Mouse (Mus musculus) MEL (cell line): Measurements from ENCODE around the gene Runx1. TPM values are rescaled to one million over a fixed set of nuclear protein-coding genes. Genes with fewer than 3 reads are reported as not detected.
A peak's percentile ranks its signal among the peaks of the same experiment; 100 is the strongest.

Experiments used
- DNase-seq: peaks from one replicate; pipeline ENCODE4 v3.0.0; 2011; ENCODE audit warnings: low read depth, low spot score
- H3K27ac ChIP-seq: 2 replicates; pipeline ENCODE4 v1.5.1; 2012; ENCODE audit warnings: low read depth, mild to moderate bottlenecking, control low read depth, low read length, moderate library complexity; ENCODE audit not compliant: control insufficient read depth
- H3K27me3 ChIP-seq, 2 experiments: fragments of 150-350 bp in 1 of 2; sonication (generic) in 1 of 2; 2 replicates each; pipeline ENCODE4 v1.6.1; 2012; ENCODE audit warnings: low read length in 2 of 2, mild to moderate bottlenecking in 2 of 2, improper control_type of control experiment in 1 of 2, moderate library complexity in 1 of 2; ENCODE audit not compliant: insufficient read depth in 2 of 2, control insufficient read depth in 1 of 2
- H3K36me3 ChIP-seq, 2 experiments: 2 replicates each; pipeline ENCODE4 v1.6.1; 2012 to 2014; ENCODE audit warnings: low read length in 2 of 2, improper control_type of control experiment in 1 of 2, inconsistent platforms in 1 of 2, mild to moderate bottlenecking in 1 of 2; ENCODE audit not compliant: insufficient read depth in 2 of 2, control insufficient read depth in 1 of 2
- H3K4me1 ChIP-seq, 2 experiments: fragments of 150-350 bp in 1 of 2; sonication (generic) in 1 of 2; 2 replicates each; pipeline ENCODE4 v1.6.1; 2012; ENCODE audit warnings: low read length in 2 of 2, improper control_type of control experiment in 1 of 2, mild to moderate bottlenecking in 1 of 2; ENCODE audit not compliant: insufficient read depth in 2 of 2, control insufficient read depth in 1 of 2
- H3K4me3 ChIP-seq, 2 experiments: fragments of 150-350 bp in 1 of 2; sonication (generic) in 1 of 2; 2 replicates each; pipeline ENCODE4 v1.5.1; 2012; ENCODE audit warnings: low read depth in 2 of 2, low read length in 2 of 2, mild to moderate bottlenecking in 2 of 2, moderate library complexity in 2 of 2, control low read depth in 1 of 2, improper control_type of control experiment in 1 of 2; ENCODE audit not compliant: control insufficient read depth in 1 of 2, insufficient read depth in 1 of 2
- H3K79me2 ChIP-seq: 2 replicates; pipeline ENCODE4 v1.6.1; 2012; ENCODE audit warnings: mild to moderate bottlenecking, low read length, moderate library complexity; ENCODE audit not compliant: control insufficient read depth, poor library complexity, insufficient read depth
- H3K9ac ChIP-seq: 2 replicates; pipeline ENCODE4 v1.6.1; 2012; ENCODE audit warnings: low read depth, mild to moderate bottlenecking, control low read depth, low read length, moderate library complexity; ENCODE audit not compliant: control insufficient read depth, poor library complexity, severe bottlenecking
- H3K9me3 ChIP-seq: fragments of 150-350 bp; sonication (generic); replicated peaks from 2 replicates; pipeline ENCODE4 v1.6.1; 2012; ENCODE audit warnings: mild to moderate bottlenecking, low read length, improper control_type of control experiment, moderate library complexity; ENCODE audit not compliant: insufficient read depth
- BHLHE40 ChIP-seq: IDR thresholded peaks from 2 replicates; pipeline ENCODE4 v1.6.1; 2012; ENCODE audit warnings: low read depth, mild to moderate bottlenecking, inconsistent platforms, low read length, improper control_type of control experiment, borderline replicate concordance
- CHD1 ChIP-seq: IDR thresholded peaks from 2 replicates; pipeline ENCODE4 v1.6.1; 2012; ENCODE audit warnings: low read depth, mild to moderate bottlenecking, inconsistent platforms, low read length, improper control_type of control experiment
- CTCF ChIP-seq, 3 experiments: IDR thresholded peaks in 2 of 3; conservative IDR thresholded peaks in 1 of 3; 2 replicates each; pipeline ENCODE4 v1.5.1; 2011 to 2012; ENCODE audit warnings: low read length in 3 of 3, low read depth in 2 of 3, mild to moderate bottlenecking in 2 of 3, improper control_type of control experiment in 1 of 3, inconsistent platforms in 1 of 3, mixed read lengths in 1 of 3, moderate library complexity in 1 of 3; ENCODE audit not compliant: control insufficient read depth in 1 of 3, insufficient read depth in 1 of 3, poor library complexity in 1 of 3, severe bottlenecking in 1 of 3
- E2F4 ChIP-seq: IDR thresholded peaks from 2 replicates; pipeline ENCODE4 v1.6.1; 2011; ENCODE audit warnings: low read depth, low read length, improper control_type of control experiment, borderline replicate concordance
- EP300 ChIP-seq, 2 experiments: IDR thresholded peaks; 2 replicates each; pipeline ENCODE4 v1.6.1; 2011; ENCODE audit warnings: improper control_type of control experiment in 2 of 2, low read length in 2 of 2, low read depth in 1 of 2, mild to moderate bottlenecking in 1 of 2
- ETS1 ChIP-seq: IDR thresholded peaks from 2 replicates; pipeline ENCODE4 v1.6.1; 2012; ENCODE audit warnings: low read depth, mild to moderate bottlenecking, inconsistent platforms, low read length, improper control_type of control experiment, moderate library complexity
- GABPA ChIP-seq: IDR thresholded peaks from 2 replicates; pipeline ENCODE4 v1.6.1; 2012; ENCODE audit warnings: low read depth, mild to moderate bottlenecking, inconsistent platforms, low read length, improper control_type of control experiment, moderate library complexity
- GATA1 ChIP-seq: IDR thresholded peaks from 2 replicates; pipeline ENCODE4 v1.6.1; 2011; ENCODE audit warnings: low read depth, low read length, improper control_type of control experiment
- HCFC1 ChIP-seq: IDR thresholded peaks from 2 replicates; pipeline ENCODE4 v1.6.1; 2012; ENCODE audit warnings: low read depth, mild to moderate bottlenecking, inconsistent platforms, low read length, improper control_type of control experiment, moderate library complexity
- JUND ChIP-seq: IDR thresholded peaks from 2 replicates; pipeline ENCODE4 v1.6.1; 2011; ENCODE audit warnings: low read depth, mild to moderate bottlenecking, improper control_type of control experiment, low read length
- KAT2A ChIP-seq: conservative IDR thresholded peaks from 2 replicates; pipeline ENCODE4 v1.6.1; 2012; ENCODE audit warnings: low read depth, low read length, improper control_type of control experiment, inconsistent platforms
- MAFK ChIP-seq: IDR thresholded peaks from 2 replicates; pipeline ENCODE4 v1.6.1; 2011; ENCODE audit warnings: low read depth, mild to moderate bottlenecking, low read length, improper control_type of control experiment, borderline replicate concordance
- MAX ChIP-seq: IDR thresholded peaks from 2 replicates; pipeline ENCODE4 v1.6.1; 2011; ENCODE audit warnings: low read length, improper control_type of control experiment
- MAZ ChIP-seq: IDR thresholded peaks from 2 replicates; pipeline ENCODE4 v1.6.1; 2012; ENCODE audit warnings: low read depth, mild to moderate bottlenecking, inconsistent platforms, low read length, improper control_type of control experiment
- MEF2A ChIP-seq: IDR thresholded peaks from 2 replicates; pipeline ENCODE4 v1.6.1; 2014; ENCODE audit warnings: low read depth, mild to moderate bottlenecking, inconsistent platforms, low read length, improper control_type of control experiment; ENCODE audit not compliant: poor library complexity, insufficient replicate concordance, severe bottlenecking; ENCODE audit errors: extremely low read depth
- MXI1 ChIP-seq: IDR thresholded peaks from 2 replicates; pipeline ENCODE4 v1.6.1; 2011; ENCODE audit warnings: mild to moderate bottlenecking, low read depth, low read length, improper control_type of control experiment
- MYB ChIP-seq: IDR thresholded peaks from 2 replicates; pipeline ENCODE4 v1.6.1; 2011; ENCODE audit warnings: mild to moderate bottlenecking, low read depth, low read length, improper control_type of control experiment
- NELFE ChIP-seq: IDR thresholded peaks from 2 replicates; pipeline ENCODE4 v1.6.1; 2011; ENCODE audit warnings: low read depth, low read length, improper control_type of control experiment
- NRF1 ChIP-seq: IDR thresholded peaks from 2 replicates; pipeline ENCODE4 v1.6.1; 2014; ENCODE audit warnings: low read depth, mild to moderate bottlenecking, inconsistent platforms, low read length, improper control_type of control experiment, moderate library complexity; ENCODE audit not compliant: poor library complexity, insufficient read depth, severe bottlenecking
- POLR2A ChIP-seq, 2 experiments: IDR thresholded peaks; 2 replicates each; pipeline ENCODE4 v1.6.1; 2011 to 2012; ENCODE audit warnings: low read length in 2 of 2, mild to moderate bottlenecking in 2 of 2, control low read depth in 1 of 2, improper control_type of control experiment in 1 of 2, low read depth in 1 of 2, moderate library complexity in 1 of 2; ENCODE audit not compliant: control insufficient read depth in 1 of 2, insufficient read depth in 1 of 2, poor library complexity in 1 of 2
- POLR2AphosphoS2 ChIP-seq: IDR thresholded peaks from 2 replicates; pipeline ENCODE4 v1.6.1; 2011; ENCODE audit warnings: low read length, improper control_type of control experiment
- POLR2AphosphoS5 ChIP-seq: IDR thresholded peaks from 2 replicates; pipeline ENCODE4 v1.6.1; 2012; ENCODE audit warnings: low read depth, borderline replicate concordance, mild to moderate bottlenecking, inconsistent platforms, low read length, moderate library complexity, mixed read lengths
- RAD21 ChIP-seq: IDR thresholded peaks from 2 replicates; pipeline ENCODE4 v1.6.1; 2011; ENCODE audit warnings: mild to moderate bottlenecking, low read depth, low read length, improper control_type of control experiment
- RCOR1 ChIP-seq: IDR thresholded peaks from 2 replicates; pipeline ENCODE4 v1.6.1; 2012; ENCODE audit warnings: low read depth, mild to moderate bottlenecking, inconsistent platforms, low read length, improper control_type of control experiment
- SIN3A ChIP-seq: IDR thresholded peaks from 2 replicates; pipeline ENCODE4 v1.6.1; 2012; ENCODE audit warnings: low read length, improper control_type of control experiment, inconsistent platforms
- SMC3 ChIP-seq: IDR thresholded peaks from 2 replicates; pipeline ENCODE4 v1.6.1; 2011; ENCODE audit warnings: low read depth, low read length, improper control_type of control experiment
- TAL1 ChIP-seq: IDR thresholded peaks from 2 replicates; pipeline ENCODE4 v1.6.1; 2012; ENCODE audit warnings: mild to moderate bottlenecking, inconsistent platforms, low read length, moderate library complexity, mixed read lengths
- TBP ChIP-seq: IDR thresholded peaks from 2 replicates; pipeline ENCODE4 v1.8.0; 2011; ENCODE audit warnings: low read depth, low read length, improper control_type of control experiment
- TCF12 ChIP-seq: IDR thresholded peaks from 2 replicates; pipeline ENCODE4 v1.6.1; 2014; ENCODE audit warnings: low read depth, mild to moderate bottlenecking, inconsistent platforms, low read length, improper control_type of control experiment, moderate library complexity
- USF1 ChIP-seq: IDR thresholded peaks from 2 replicates; pipeline ENCODE4 v1.6.1; 2014; ENCODE audit warnings: low read depth, mild to moderate bottlenecking, inconsistent platforms, low read length, improper control_type of control experiment, moderate library complexity
- ZC3H11A ChIP-seq: IDR thresholded peaks from 2 replicates; pipeline ENCODE4 v1.6.1; 2012; ENCODE audit warnings: low read depth, mild to moderate bottlenecking, inconsistent platforms, low read length, improper control_type of control experiment
- ZKSCAN1 ChIP-seq: IDR thresholded peaks from 2 replicates; pipeline ENCODE4 v1.6.1; 2012; ENCODE audit warnings: low read depth, mild to moderate bottlenecking, inconsistent platforms, low read length, improper control_type of control experiment, moderate library complexity
- ZMIZ1 ChIP-seq: IDR thresholded peaks from 2 replicates; pipeline ENCODE4 v1.6.1; 2012; ENCODE audit warnings: low read depth, mild to moderate bottlenecking, inconsistent platforms, low read length, improper control_type of control experiment, moderate library complexity
- polyA plus RNA-seq, 2 experiments: library from polyadenylated mRNA; stranded (reverse) in 1 of 2; unstranded in 1 of 2; fragments of >175 nt in 1 of 2; fragments of >200 nt in 1 of 2; gene quantifications; 2 replicates each; pipeline versions ENCODE4 v1.2.1 to v1.2.4; 2012; ENCODE audit warnings: low replicate concordance in 2 of 2, low read depth in 1 of 2; ENCODE audit not compliant: insufficient read length in 2 of 2, insufficient read depth in 1 of 2, missing spikeins in 1 of 2
- total RNA-seq: library from RNA; depleted of rRNA; stranded (reverse); fragments of 300-350 nt; gene quantifications from 2 replicates; pipeline ENCODE4 v1.2.3, GENCODE M21; 2012

Gene Runx1
- total and polyA plus RNA-seq, 3 experiments, result 14.3 to 23.5 TPM; not detected in 1

DNA sequence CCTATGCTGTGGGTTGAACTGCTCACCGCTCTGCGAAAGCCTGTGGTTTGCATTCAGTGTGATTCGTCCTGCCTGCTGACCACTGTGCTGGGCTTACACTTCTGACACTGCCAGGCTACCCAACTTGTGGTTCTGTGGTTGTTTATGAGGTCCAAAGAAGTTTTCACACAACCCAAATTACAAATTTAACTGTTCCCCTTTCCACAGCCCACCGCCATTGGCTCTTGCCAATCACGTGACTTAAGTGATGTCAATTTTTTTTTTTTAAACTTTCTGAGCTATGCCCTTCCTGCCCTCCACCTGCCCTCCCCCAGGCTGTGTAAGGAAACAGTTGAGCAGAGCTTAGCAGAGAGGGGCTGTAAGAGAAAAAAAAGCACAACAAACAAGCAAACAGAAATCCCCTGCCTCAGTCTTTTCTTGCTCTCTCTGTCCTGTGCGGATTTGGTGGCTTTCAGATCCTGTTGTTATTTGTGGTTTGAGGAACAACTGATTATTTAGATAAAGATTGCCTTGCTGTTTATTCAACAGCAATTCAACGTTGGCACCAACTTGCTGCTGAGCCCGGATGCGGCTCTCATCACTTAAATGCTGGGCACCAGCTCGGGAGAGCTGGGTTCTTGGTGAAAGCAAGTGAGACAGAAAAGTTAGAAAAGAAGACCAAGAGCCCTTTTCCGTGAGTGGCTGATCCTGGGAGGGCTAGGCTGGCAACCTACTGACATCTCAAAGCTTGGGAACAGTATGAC lies at the start of gene Runx1 (continued):
- peak; percentile 19; the same call in 1 of the 2 replicates for TF ChIP-seq RCOR1
- TF ChIP-seq HCFC1, result peak; percentile 43; the same call in 1 of the 2 replicates
- peak; percentile 52; the same call in 1 of the 2 replicates for TF ChIP-seq GATA1
- no peak for TF ChIP-seq CTCF (IDR thresholded peaks at IDR 0.05 in 2 of 3, conservative IDR thresholded peaks at IDR 0.05 in 1 of 3; ENCODE audit: control insufficient read depth in 1 of 3, insufficient read depth in 1 of 3, low read depth in 2 of 3, low read length in 3 of 3, poor library complexity in 1 of 3, severe bottlenecking in 1 of 3)
- peak; percentile 84 for TF ChIP-seq SIN3A

DNA sequence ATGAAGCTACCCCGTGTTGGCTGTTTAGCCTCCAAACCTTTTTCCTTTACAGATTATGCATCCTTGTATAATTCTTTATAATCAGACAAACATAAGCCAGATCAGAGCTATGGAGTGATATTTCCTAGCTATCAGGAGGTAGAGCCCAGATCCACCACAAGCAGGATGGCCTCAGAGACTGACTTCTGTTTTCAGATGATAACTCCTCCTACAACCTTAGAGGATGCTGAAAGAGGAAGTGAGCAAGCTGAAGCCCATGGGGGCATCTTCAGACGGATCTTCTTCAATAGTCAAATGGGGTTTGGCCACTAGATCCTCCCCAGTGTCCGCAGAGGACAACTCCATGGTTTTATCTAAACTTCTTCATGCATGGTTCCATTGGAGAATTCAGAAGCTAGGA lies 48.1 kb upstream of the Runx1 start:
- H3K27me3 ChIP-seq, result no peaks in the 10 kb centered on the region
- peak overlapping the region; percentile 57 for H3K27ac ChIP-seq
- DNase-seq, result peak; percentile 90
- peaks cover 3 to 32% of the 10 kb centered on the region in 2 experiments for H3K4me1 ChIP-seq
- no peak overlapping the region for H3K9ac ChIP-seq
- H3K36me3 ChIP-seq, result peaks cover 0 to 12% of the 10 kb centered on the region in 2 experiments; a peak in 2 of 4 replicates
- no peak overlapping the region for H3K4me3 ChIP-seq
- H3K9me3 ChIP-seq, result no peaks in the 10 kb centered on the region
- no peaks in the 10 kb centered on the region for H3K79me2 ChIP-seq
- TF ChIP-seq E2F4 (no peak), EP300 (IDR thresholded peaks at IDR 0.05; ENCODE audit: low read depth in 1 of 2, low read length in 2 of 2) (peak; percentile 94 to 96), BHLHE40 (no peak), MEF2A (no peak), MXI1 (no peak), HCFC1 (no peak), TAL1 (peak; percentile 93), MAZ (peak; percentile 60; the same call in 1 of the 2 replicates), POLR2A (IDR thresholded peaks at IDR 0.05; ENCODE audit: control insufficient read depth in 1 of 2, insufficient read depth in 1 of 2, low read depth in 1 of 2, low read length in 2 of 2, poor library complexity in 1 of 2) (no peak), POLR2AphosphoS5 (no peak), CTCF (IDR thresholded peaks at IDR 0.05 in 2 of 3, conservative IDR thresholded peaks at IDR 0.05 in 1 of 3; ENCODE audit: control insufficient read depth in 1 of 3, insufficient read depth in 1 of 3, low read depth in 2 of 3, low read length in 3 of 3, poor library complexity in 1 of 3, severe bottlenecking in 1 of 3) (no peak), MYB (no peak), ZMIZ1 (no peak), TBP (peak; percentile 73), ETS1 (peak; percentile 49; the same call in 1 of the 2 replicates), MAX (no peak), TCF12 (peak; percentile 92), SIN3A (peak; percentile 48; the same call in 1 of the 2 replicates), ZKSCAN1 (no peak), RAD21 (no peak), NELFE (no peak), USF1 (no peak), CHD1 (no peak), ZC3H11A (no peak), RCOR1 (peak; percentile 91), SMC3 (peak; percentile 17; the same call in 1 of the 2 replicates), GABPA (no peak), KAT2A (no peak), POLR2AphosphoS2 (no peak), MAFK (no peak; the same call in 1 of the 2 replicates), NRF1 (no peak), JUND (peak; percentile 71; the same call in 1 of the 2 replicates)
